Mouse (Mus musculus) kidney, postnatal 14 days (tissue): ENCODE measurements at regions not wholly inside any gene's neighbourhood (a gene's known extent, or its start where the extent isn't known, plus 50 kb on each side); places are given as distances from the start of the nearest gene placed in this dataset.

Source experiments
- DNase-seq: peaks from one replicate; pipeline ENCODE4 v3.0.0; 2022; ENCODE audit warnings: mixed read lengths

DNA sequence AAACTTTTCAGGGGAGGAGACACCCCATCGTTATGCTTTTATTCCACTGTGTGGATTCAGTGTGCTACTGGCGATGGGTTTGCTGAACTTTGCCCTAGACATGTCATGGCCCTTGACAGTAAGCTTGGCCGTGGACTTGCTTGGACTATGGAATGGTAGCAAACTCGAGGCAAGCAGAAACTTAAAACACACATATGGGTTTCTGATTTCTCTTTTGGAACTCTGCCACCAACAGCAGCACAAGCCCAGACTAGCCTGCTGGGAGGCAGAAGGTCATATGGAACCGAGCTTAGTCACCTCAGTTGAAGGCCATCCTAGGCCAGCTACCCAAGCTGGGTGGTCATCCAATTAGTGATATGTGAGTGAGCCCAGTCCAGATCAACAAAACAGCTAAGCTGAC, 263.8 kb downstream of the Pik3r1 start:
- peak; percentile 25 for DNase-seq

DNA sequence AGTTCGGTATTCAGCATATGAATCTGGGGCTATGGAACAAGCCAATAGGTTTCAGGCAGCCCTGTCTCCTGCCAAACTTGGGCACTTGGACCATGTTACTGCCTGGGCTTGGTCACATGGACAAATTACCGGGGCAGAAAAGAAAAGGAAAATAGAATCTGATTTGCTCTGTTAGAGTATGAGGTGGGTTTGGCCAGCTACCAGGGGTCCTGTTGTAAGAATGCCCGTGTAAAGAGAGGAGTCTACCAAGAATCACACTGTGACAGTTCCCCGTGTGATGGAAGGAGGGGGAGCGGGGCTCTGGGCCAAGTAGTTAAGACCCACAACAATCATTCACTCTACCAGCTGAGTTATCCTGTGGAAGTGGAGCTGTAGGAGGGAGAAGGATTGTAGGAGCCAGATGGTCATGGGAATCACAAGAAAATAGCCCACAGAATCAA, 266.2 kb downstream of the Pik3r1 start:
- DNase-seq = no peak

DNA sequence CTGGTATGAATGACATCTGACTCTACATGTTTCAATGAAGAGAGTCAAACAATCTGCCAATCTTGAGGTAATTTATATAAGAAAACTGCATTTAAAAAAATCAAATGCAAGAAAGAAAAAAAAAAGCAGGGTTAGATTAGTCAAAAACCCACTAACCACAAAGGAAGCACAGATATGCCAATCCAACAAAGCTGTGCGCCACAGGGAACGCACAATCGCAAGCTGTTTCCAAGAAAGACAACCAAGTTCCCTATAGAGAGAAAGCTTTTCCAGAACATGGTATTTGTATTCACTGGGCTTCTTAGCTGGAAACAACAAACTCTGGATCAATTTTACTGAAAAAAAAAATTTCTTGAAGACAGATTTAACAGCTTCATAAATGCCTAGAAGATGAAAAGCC, 267.0 kb downstream of the Pik3r1 start:
- no peak for DNase-seq

DNA sequence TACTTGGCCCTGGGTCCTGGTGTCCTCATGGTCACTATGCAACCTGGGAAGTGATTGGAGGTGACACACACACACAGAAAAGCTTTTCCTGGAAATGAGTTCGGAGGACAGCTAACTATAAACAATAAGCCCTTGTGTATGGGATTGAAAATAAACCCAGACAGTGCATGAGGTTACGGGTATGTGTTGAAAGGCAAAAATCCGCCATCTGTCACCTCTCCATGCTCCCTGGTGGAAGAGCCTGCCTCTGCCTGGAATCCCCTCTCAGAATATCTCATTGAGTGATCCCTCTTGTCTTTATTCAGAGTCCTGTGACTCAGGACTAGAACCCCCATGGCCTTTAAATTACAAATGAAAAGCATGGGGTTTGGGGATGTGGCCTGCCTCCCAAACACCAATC, 276.2 kb downstream of the Pik3r1 start:
- DNase-seq = no peak

DNA sequence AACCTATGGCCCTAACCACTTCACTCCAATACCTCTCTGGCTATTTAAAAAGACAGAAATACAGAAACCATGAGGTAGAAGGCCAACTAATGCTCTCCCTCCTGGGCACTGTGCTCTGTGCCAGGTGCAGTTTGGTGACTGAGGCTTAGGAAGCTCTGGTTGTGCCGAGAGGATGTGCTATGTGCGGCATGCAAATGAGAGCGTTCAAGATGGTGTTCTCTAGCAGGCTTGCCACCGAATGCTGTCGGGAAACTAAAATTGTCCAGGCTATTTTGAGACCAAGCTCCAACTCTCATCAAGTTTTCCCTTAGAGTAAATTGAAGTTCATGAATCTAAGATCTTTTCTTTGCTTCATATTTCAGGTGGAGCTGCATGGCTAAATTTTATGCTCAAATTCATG, 277.1 kb downstream of the Pik3r1 start:
- DNase-seq = no peak

DNA sequence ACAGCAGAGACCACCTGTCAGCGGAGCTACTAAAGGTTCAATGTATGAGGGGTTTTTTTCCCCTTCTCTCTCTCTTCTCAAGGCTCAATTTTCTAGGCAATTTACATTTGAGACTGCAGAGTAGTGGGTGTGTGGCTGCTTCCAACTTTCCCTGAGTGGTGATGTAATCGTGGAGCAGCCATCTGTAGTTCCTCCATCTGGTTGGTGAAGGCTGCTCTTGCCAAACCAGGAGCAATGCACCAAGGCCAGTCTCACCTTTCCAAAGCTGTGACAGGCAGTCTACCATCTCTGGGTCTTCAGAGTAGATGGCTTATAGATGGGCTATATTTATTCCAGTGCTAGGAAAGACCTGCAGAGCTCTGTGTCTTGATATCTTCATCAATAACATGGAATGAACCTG, 280.4 kb downstream of the Pik3r1 start:
- no peak for DNase-seq

DNA sequence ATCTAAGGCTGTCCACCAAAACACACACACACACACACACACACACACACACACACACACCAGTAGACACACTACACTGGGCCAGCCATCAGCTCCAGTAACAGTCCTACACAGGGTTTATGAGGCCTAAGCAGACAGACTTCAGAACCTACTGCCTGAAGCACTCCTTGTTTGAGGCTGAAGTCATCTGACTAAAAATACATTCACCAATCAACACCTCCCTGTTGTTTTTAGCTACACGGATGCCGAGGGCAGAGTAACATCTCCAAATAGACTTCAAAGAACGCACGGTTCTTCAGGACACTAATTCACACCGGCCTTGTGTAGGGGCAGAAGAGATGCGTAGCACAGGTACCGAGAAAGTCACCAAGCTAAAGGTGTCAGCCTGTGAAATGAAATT, 282.2 kb downstream of the Pik3r1 start:
- DNase-seq = no peak

DNA sequence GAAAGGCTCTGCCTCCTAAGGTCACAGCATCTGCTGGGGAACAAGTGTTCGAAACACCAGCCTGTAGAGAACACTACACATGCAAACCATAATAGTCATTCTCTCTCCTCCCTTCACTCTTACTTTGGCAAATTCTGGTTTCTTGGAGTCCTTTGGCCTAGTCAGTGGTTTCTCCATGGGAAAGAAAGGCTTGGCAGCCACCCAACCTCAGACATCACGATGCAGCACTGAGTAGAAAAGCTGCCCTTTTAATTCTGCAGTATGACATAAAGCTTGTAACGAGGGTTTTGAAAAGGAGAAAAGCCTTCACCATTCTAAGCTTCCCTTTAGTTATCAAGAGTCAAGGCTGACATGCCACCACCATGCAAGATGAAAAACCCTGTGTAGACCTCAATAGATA, 284.2 kb downstream of the Pik3r1 start:
- no peak for DNase-seq

DNA sequence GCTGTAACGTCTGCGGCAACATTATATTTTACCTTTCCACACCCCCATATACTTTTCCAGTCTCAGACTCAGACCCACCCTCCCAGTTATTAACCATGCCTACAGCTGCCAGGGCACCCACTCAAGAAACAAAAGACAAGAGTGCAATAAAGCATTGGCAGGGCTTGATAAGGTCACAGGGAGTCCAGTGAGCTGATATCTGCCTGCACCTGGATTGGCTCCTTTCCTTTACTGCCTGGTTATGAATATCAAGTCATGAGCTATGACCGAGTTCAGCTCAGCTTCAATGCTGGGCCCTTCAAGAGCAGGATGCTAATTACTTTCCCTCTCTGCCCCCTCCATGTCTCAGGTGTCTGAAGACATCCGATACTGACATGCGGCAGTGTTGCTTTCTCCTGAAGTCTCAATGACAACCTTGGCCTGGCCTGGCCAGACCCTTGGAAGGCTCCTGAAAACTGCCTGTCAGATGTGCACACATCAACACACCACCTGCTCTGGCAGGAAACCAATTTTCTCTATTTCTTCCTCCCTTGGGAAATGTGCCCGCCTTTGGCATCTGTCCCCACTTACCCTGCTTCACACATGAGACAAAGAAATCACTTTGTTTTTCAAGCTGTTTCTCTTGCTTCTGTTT, 286.3 kb downstream of the Pik3r1 start:
- DNase-seq = no peak

DNA sequence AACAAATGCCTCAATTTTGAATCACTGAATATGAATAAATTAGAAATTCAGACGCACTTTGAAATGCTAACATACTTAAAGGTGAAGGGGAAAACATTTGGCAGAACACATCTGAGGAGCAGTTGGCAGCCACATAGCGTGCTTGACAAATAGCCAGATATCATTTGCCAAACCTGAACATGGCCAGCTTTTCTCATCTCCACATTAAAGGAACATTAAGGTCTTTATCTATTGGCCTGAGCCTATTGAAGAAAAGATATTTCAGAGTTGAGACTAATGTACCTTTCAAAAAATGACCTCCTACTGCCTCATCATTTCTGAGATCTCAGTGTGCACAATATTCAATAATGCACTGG, 288.7 kb downstream of the Pik3r1 start:
- DNase-seq = no peak

DNA sequence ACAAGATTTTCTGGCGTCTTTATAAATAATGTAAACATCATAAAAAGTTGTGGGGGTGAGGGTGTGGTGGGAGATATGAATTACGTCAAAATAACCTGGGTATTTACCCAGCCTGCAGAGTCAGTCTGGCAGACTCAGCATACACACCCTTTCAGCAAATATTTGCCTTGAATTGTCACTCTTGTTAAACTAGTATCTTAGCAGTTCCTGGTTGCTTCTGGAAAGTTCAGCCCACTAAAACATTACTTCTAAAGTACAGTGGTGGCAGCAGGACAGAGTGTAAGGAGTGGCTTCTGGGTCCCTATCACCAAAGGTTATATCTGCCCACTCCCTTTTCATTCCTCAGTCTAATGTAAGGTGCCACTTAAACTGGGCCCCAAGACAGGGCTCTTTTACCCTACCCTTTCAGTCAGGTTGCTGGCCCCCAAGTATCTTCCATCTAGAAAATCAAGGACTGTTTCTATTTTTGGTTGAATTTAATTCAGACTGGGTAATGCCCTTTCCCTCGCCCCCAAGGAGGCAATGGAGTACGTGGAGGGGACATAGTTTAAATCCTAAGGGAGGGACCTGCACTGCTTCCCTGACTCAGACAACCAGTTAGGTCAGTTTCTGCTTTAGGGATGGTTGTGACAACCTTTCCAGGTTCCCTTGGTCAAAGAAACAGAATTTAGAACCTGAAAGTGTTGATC, 289.3 kb downstream of the Pik3r1 start:
- DNase-seq = no peak

DNA sequence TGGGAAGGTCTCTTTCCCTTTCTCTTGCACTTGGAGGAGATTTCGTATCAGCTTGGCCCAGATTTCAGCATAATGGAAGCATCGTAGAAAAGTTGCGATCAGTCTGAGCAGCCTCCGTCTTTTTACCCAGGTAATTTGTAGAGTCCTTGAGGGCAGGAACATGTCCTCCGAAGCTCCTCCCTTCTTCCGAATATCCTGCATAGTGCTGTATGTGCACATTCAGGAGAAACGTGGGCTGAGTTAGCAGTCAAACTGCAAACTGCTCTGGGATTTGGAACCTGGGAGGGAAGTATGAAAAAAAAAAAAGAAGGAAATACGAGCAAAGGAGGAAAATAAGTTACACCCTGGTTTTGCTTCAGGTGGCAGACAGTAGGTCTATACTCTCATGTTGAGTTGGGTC, 294.7 kb downstream of the Pik3r1 start:
- DNase-seq = no peak

DNA sequence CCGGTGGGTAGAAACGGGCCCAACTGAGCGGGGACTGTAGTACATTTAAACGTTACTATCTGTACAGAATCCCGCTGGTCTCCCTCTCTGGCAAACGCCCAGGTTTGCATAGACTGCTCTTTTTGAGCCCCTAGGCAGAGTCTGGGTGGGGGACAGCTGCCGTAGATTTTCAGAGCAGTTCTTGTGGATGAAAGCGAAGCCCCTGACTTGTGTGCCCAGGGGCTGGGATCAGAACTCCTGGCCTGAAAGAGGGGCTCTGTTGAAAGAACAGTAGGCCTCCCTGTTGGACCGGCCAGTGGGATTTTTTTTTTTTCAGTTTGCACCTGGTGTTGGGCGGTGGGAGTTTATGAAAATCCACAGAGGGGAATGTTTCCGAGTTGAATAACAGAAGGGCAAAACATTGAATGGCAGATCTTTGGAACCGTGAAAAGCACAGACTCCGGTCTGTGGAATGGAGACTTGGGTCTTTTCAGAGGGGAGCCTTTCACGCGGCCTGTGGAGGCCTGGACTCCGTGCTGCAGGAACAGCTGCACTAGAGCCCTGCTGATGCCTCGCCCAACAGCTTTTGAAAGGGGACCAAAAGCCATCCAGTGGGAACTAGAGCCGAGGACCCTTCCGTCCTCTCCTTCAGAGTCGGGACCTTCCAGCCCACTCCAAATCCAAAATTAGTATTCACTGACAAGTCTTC, 297.3 kb downstream of the Pik3r1 start:
- no peak for DNase-seq

DNA sequence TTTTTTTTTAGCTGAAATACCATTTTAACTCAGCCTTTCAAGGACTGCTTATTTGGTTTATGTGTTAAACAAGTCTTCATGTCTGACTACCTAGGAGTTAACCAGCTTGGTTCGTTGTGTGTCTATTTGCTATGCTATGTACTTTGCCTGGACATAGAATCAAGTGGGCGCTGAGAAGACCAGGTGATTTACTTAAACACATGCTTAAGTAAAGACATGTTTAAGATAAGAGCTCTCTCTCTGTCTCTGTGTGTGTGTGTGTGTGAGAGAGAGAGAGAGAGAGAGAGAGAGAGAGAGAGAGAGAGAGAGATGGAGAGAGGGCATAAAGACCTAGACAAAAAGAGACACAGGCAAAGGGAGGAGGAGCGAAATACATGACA, 302.3 kb downstream of the Pik3r1 start:
- no peak for DNase-seq

DNA sequence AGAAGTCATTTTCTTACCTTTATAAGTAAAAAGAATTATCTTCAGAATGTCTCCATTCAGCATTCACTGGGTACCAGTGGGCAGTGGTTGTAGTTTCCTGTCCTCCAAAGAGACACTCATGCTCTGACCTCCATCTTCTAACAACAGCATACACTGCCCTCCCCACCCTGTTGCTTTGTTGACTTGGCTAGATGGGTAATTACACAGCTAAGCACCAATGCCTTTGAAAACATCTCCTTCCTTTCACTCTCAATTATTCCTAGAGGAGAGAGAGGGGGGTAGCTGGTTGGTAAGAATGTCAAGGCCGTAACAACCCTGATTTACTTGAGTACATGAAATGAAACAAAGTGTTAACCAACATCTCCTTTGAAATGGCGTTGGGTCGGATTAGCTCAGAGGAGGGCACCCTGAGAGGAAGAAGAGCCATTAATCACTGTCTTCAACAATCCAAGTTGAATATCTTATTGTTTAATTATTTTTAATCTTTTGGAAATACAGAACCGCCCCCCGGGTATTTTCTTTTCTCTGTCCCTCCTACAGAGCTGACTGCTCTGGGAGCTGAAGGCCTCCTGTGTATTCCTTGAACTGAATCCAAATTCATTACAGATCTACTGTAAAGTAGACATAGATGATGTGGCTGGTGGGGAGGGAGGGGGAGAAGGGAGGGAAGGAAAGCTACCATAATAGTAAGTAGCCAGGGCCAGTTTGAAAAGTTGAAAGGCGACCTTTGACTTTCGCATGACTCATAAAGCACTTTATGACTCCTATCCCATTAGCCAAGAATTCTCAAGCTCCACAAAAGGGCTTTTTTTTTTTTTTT, 302.9 kb downstream of the Pik3r1 start:
- DNase-seq = peak; percentile 41

DNA sequence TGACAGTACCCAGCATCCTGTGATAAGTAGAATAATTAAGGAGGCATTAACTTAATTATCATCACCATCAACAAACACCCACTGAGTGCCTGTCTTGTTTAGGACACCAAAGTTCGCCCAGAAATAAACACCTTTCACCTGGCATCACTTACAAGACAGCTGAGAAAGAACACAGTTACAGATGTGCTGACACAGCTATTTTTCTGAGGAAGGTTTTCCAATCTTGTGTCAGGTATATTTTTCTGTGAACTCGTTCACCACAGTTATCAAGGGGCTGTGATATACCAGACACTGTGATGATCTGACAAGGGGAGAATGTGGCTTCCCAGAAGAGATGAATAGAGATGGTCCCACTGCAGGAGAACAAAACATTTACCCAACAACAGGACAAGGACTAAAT, 311.1 kb downstream of the Pik3r1 start:
- DNase-seq = no peak

DNA sequence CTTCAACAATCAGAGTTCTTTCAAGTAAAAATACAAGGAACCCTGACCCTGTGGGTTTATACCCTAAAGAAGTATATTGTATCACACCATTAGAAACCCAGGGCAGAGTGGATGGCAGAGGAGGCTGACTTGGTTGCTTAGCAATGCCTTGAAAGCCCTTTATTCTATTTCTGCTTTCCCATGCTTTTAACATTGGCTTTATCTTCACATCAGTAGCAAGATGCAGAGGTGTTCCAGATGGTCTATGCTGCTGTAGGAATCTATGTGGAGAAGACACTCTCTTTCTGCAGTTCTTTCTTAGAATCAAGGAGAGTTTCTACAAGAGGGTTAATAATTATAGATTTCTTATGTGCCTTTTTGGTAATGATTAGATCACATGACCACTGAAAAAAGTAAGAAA, 313.7 kb downstream of the Pik3r1 start:
- DNase-seq = no peak

DNA sequence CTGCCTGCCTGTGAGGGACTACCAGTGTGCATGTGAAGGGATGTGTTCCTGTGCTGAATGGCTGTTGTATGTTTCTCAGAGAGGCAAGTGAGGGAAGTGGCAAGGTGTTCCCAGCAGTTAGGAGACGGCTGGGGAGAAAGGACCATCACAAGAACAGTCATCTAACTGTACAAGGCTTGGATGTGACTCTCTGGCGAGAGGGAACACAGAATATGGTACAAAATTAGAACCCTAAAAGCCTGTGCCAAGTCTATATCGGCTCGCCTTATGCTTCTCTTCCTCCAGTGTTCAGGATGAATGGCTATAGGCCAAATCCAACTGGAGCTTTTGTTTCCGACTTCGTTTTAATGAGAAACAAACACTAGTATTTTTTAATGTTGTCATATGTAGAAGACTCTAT, 317.5 kb downstream of the Pik3r1 start:
- no peak for DNase-seq

DNA sequence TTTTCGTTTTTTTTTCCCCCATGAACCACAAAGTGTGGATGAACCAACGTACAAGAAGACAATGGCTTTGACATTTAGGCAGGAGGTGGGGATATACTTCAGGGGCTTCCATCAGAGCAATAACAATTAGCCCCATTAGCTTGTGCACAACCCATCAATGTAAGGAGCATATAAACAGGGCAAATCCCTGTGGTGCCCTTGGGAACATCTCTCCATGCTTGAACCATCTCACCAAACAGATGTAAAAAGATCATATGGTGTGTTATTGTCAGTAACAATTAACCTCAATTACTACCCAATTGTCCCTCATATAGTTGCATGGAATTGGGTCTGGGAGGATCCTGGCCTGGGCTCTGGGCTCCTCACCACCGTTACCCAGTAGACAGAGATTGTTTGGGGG, 328.5 kb downstream of the Pik3r1 start:
- DNase-seq = no peak

DNA sequence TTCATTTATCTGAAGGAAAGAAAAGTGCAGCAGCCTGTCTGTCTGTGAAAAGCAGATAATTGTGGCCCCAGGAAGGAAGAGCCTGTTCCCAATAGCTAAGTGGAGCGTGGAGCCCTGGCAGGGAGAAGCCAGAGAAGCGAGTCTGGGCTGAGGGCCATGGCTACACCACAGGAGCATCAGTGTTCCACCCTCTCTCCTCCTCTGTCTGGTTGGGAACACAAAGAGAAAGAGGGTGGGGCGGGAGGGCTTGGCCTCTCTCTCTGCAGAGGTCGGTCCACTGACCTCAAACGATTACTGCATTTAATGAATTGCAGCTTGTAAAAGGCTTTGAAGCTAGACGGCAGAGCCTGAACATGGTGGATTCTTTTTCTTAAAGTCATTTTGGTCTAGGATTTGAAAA, 329.0 kb downstream of the Pik3r1 start:
- DNase-seq = no peak

DNA sequence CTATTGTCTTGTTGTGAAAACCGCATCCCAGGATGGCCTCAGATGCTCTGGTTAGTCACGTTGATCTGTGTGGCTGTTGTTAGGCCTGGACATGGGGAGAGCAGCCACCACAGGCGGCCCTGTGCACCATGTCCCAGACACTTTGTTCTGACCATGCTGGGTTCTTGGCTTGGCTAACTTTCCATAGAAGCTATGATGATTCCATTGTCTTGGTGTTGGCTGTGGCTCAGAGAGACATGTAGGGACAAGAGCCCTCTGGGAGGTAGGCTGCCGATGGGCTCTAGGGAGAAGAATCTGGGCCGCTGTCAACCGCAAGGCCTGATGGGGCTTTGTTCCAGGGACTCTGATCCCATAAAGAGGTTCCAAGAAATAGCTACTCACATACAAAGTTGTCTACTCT, 334.9 kb downstream of the Pik3r1 start:
- DNase-seq = no peak

DNA sequence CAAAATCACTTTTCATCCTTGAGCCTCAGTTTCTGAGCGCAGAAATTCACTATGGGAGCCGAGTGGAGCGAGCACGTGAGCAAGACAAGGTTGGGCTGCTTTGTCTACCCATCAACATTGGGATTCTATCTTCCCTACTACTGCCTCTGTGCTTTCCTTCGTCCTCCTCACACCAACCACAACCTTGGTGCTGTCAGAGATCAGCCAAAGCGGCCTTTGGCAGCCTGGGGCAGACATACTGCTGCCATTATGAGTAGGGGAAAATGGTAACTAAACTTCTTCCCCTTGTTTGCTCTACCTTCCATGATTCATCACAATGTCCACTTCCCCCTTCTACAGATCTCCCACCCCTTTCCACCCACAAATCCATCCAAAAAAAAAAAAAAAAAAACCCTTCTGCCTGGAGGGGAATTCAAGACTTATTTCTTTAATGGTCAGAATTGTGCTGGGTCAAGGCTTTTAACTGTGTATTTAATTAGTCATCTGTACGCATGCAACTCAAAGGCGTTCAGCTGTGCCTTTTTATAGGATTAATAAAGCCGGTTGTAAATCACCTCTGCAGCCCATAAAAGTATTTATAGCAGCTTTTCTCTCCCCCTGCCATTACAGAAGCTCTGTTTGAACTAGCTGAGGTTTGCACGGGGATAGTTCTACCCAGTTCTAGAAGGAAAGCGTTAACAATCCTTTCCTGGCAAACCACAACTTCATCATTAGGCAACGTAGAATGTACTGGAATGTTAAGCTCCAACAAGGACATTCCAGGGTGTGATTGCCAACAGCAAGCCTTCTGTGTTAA, 340.4 kb downstream of the Pik3r1 start:
- DNase-seq = peak; percentile 57

DNA sequence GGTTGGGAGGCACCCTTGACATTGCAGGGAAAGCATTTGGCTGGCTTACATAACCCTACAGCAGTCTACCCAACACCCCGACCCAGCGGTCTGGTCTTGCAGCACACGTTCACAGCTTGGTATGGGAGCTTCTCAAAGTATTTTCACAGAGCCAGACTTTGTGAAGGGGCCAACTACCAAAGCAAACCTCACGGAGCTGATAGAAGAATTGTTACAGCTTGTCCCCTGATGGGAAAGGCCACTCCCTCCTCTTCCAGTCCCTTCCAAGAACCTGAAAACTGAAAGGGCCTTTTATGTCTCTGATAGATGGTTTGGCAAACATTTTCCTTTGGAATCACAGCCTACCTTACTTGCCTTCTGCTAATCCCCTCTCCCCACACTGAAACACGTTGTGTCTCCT, 341.6 kb downstream of the Pik3r1 start:
- no peak for DNase-seq
